Mouse (Mus musculus) heart, adult 2 months (tissue): Measurements from ENCODE around the gene Rtp1. TPM values are rescaled to one million over a fixed set of nuclear protein-coding genes. Genes with fewer than 3 reads are reported as not detected.

Experiments used
- DNase-seq, 2 experiments: peaks; one replicate each; pipeline ENCODE4 v3.0.0; 2021
- H3K27ac ChIP-seq: fragments of 200-600 bp; 2 replicates; pipeline ENCODE4 v1.8.1; 2022
- H3K27me3 ChIP-seq: fragments of 200-500 bp; 2 replicates; pipeline ENCODE4 v1.6.1; 2012; ENCODE audit warnings: mild to moderate bottlenecking, low read length, inconsistent platforms, mixed read lengths; ENCODE audit not compliant: control insufficient read depth, insufficient read depth
- H3K36me3 ChIP-seq: fragments of 200-500 bp; 2 replicates; pipeline ENCODE4 v1.6.1; 2012; ENCODE audit warnings: low read length, inconsistent platforms; ENCODE audit not compliant: control insufficient read depth, insufficient read depth
- H3K4me1 ChIP-seq: fragments of 200-500 bp; 2 replicates; pipeline ENCODE4 v1.6.1; 2011; ENCODE audit warnings: low read length; ENCODE audit not compliant: control insufficient read depth, insufficient read depth
- H3K4me3 ChIP-seq: fragments of 200-600 bp; 2 replicates; pipeline ENCODE4 v1.8.1; 2022
- H3K79me2 ChIP-seq: fragments of 200-500 bp; replicated peaks from 2 replicates; pipeline ENCODE4 v1.6.1; 2012; ENCODE audit warnings: mild to moderate bottlenecking, inconsistent platforms, low read length, moderate library complexity, mixed read lengths; ENCODE audit not compliant: control insufficient read depth, insufficient read depth
- H3K9ac ChIP-seq: fragments of 200-500 bp; 2 replicates; pipeline ENCODE4 v1.6.1; 2012; ENCODE audit warnings: low read depth, mild to moderate bottlenecking, control low read depth, inconsistent platforms, low read length, mixed read lengths
- CTCF ChIP-seq: fragments of 200-600 bp; IDR thresholded peaks from 2 replicates; pipeline ENCODE4 v1.8.1; 2022; ENCODE audit warnings: antibody characterized with exemption, mild to moderate bottlenecking, moderate library complexity
- EP300 ChIP-seq: fragments of 200-500 bp; IDR thresholded peaks from 2 replicates; pipeline ENCODE4 v1.6.1; 2011; ENCODE audit warnings: low read depth, low read length, control low read depth; ENCODE audit not compliant: insufficient read depth
- POLR2A ChIP-seq: fragments of 200-500 bp; IDR thresholded peaks from 2 replicates; pipeline ENCODE4 v1.6.1; 2011; ENCODE audit warnings: mild to moderate bottlenecking, low read depth, low read length, control low read depth; ENCODE audit not compliant: insufficient read depth
- WGBS: fragments of 180-500 bp; shearing (Covaris S2); methylation state at CpG from one replicate; pipeline ENCODE4 v1.1.7; 2018; 5-methylcytosine and 5-hydroxymethylcytosine counted together
- intact Hi-C: fragments of 180-260 bp; cut with DNase I; formaldehyde crosslinking; loops from one replicate; pipeline ENCODE4 v1.15.1; 2025
- long read RNA-seq: library from polyadenylated mRNA; stranded (forward); transcript quantifications from one replicate; pipeline ENCODE4 v2.0.0, GENCODE M21; 2021
- polyA plus RNA-seq: library from polyadenylated mRNA; depleted of rRNA; stranded (reverse); fragments of >200 nt; gene quantifications from 2 replicates; pipeline ENCODE4 v1.2.3, GENCODE M21; 2012; rRNA removed
- total RNA-seq, 2 experiments: library from RNA; stranded (reverse); gene quantifications; 2 replicates each; pipeline ENCODE4 v1.2.3; 2021

Rtp1 gene
- total RNA-seq: not detected
- not detected in 2 replicates for polyA plus RNA-seq
- long read RNA-seq: 0 reads

GRCm38 (mm10) chr16:23428647-23429319, at the start of gene Rtp1:
Rtp1 (plus strand) TSS chr16:23429133.
- 53% methylated on average over 7 of the region's 7 CpGs for WGBS
- intact Hi-C loops: no loop called here
- no peak for DNase-seq
- TF ChIP-seq POLR2A: no peak
- no peak for TF ChIP-seq CTCF
- no peak for TF ChIP-seq EP300
- H3K4me3 ChIP-seq: no peak within 1 kb of the TSS
- H3K27ac ChIP-seq: no peak within 1 kb of the TSS
- no peaks in the 10 kb centered on the region for H3K36me3 ChIP-seq
- no peaks in the 10 kb centered on the region for H3K27me3 ChIP-seq
- H3K9ac ChIP-seq: no peak within 1 kb of the TSS
- H3K79me2 ChIP-seq: no peaks in the 10 kb centered on the region
- H3K4me1 ChIP-seq: peaks cover 1% of the 10 kb centered on the region; the same call in 1 of the 2 replicates

GRCm38 (mm10) chr16:23379536-23380230, 49.2 kb upstream of the Rtp1 start:
- TF ChIP-seq CTCF: no peak
- TF ChIP-seq EP300: no peak
- TF ChIP-seq POLR2A: no peak
- Histone ChIP-seq H3K79me2 (no peaks in the 10 kb centered on the region), H3K9ac (no peak overlapping the region), H3K4me1 (no peaks in the 10 kb centered on the region), H3K4me3 (no peak overlapping the region), H3K27me3 (no peaks in the 10 kb centered on the region), H3K27ac (no peak overlapping the region), H3K36me3 (no peaks in the 10 kb centered on the region)
- WGBS: 76% methylated on average over 3 of the region's 3 CpGs
- DNase-seq: no peak
- intact Hi-C loops: no loop called here

GRCm38 (mm10) chr16:23384304-23384703, 44.6 kb upstream of the Rtp1 start:
- intact Hi-C loops: no loop called here
- Histone ChIP-seq H3K4me1 (no peaks in the 10 kb centered on the region), H3K36me3 (no peaks in the 10 kb centered on the region), H3K9ac (no peak overlapping the region), H3K27ac (no peak overlapping the region), H3K79me2 (no peaks in the 10 kb centered on the region), H3K4me3 (no peak overlapping the region), H3K27me3 (no peaks in the 10 kb centered on the region)
- no peak for TF ChIP-seq EP300
- TF ChIP-seq CTCF: no peak
- no peak for TF ChIP-seq POLR2A
- no peak for DNase-seq

GRCm38 (mm10) chr16:23397931-23398330, 31.0 kb upstream of the Rtp1 start:
- Histone ChIP-seq H3K27me3 (no peaks in the 10 kb centered on the region), H3K36me3 (no peaks in the 10 kb centered on the region), H3K9ac (no peak overlapping the region), H3K27ac (no peak overlapping the region), H3K4me1 (no peaks in the 10 kb centered on the region), H3K4me3 (no peak overlapping the region), H3K79me2 (no peaks in the 10 kb centered on the region)
- no peak for DNase-seq
- 88% methylated on average over 5 of the region's 5 CpGs for WGBS
- intact Hi-C loops: no loop called here
- no peak for TF ChIP-seq POLR2A
- TF ChIP-seq CTCF: no peak
- TF ChIP-seq EP300: no peak

DNA sequence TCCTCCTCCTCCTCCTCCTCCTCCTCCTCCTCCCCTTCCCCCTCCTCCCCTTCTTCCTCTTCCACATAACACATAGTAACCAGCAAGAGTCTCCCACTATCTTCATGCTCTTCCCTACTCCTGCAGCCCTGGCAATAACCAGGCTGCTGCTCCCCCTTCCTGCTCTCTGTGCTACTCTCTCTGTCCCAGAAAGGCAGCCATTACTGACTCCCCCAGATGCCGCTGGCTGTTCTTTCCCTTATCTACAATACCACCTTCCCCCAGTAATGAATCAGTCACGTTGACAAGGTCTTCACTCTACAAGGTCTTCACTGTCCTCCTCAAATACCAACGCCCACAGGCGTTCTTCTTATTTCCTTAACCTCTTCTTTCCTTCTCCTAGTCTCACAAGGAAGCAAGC, 27.5 kb upstream of the Rtp1 start:
- intact Hi-C loops: loop anchor here (5.0 kb wide), 1 partner anchor 179 kb away; the partner anchor contains the start of gene St6gal1
- DNase-seq: no peak
- TF ChIP-seq POLR2A (no peak), CTCF (no peak), EP300 (no peak)
- Histone ChIP-seq H3K4me1 (no peaks in the 10 kb centered on the region; the same call in 1 of the 2 replicates), H3K4me3 (no peak overlapping the region), H3K27me3 (no peaks in the 10 kb centered on the region), H3K36me3 (no peaks in the 10 kb centered on the region), H3K9ac (no peak overlapping the region), H3K79me2 (no peaks in the 10 kb centered on the region), H3K27ac (no peak overlapping the region)
- 55% methylated on average over 4 of the region's 4 CpGs for WGBS

GRCm38 (mm10) chr16:23401959-23402358, 27.0 kb upstream of the Rtp1 start:
- Histone ChIP-seq H3K4me3 (no peak overlapping the region), H3K4me1 (no peaks in the 10 kb centered on the region; the same call in 1 of the 2 replicates), H3K36me3 (no peaks in the 10 kb centered on the region), H3K27ac (no peak overlapping the region), H3K27me3 (no peaks in the 10 kb centered on the region), H3K79me2 (no peaks in the 10 kb centered on the region), H3K9ac (no peak overlapping the region)
- DNase-seq: no peak
- whole genome bisulfite sequencing: 78% methylated on average over 3 of the region's 3 CpGs
- intact Hi-C loops: loop anchor here (5.0 kb wide), 1 partner anchor 180 kb away; the partner anchor contains the start of gene St6gal1
- TF ChIP-seq CTCF: no peak
- no peak for TF ChIP-seq POLR2A
- no peak for TF ChIP-seq EP300
